Mouse (Mus musculus): ENCODE data around the gene Wars.

GRCm38 (mm10) chr12:108858486-108858885 is 35.5 kb downstream of the Wars start:
- TF ChIP-seq CTCF (IDR thresholded peaks at IDR 0.05), result no peak
- TF ChIP-seq EP300 (IDR thresholded peaks at IDR 0.05), result no peak
